Mouse (Mus musculus) cerebellum, postnatal 14 days (tissue): Measurements from ENCODE around the gene Doc2b.
A peak's percentile ranks its signal among the peaks of the same experiment; 100 is the strongest.
"Not testable (repeated sequence)": the region's sequence is repeated elsewhere in the genome, so short reads cannot be mapped to it uniquely, and the experiment has no call there.

Experiments used
- DNase-seq, 2 experiments: peaks; one replicate each; pipeline ENCODE4 v3.0.0; 2021; ENCODE audit warnings: mixed read lengths in 2 of 2

Gene Doc2b

DNA sequence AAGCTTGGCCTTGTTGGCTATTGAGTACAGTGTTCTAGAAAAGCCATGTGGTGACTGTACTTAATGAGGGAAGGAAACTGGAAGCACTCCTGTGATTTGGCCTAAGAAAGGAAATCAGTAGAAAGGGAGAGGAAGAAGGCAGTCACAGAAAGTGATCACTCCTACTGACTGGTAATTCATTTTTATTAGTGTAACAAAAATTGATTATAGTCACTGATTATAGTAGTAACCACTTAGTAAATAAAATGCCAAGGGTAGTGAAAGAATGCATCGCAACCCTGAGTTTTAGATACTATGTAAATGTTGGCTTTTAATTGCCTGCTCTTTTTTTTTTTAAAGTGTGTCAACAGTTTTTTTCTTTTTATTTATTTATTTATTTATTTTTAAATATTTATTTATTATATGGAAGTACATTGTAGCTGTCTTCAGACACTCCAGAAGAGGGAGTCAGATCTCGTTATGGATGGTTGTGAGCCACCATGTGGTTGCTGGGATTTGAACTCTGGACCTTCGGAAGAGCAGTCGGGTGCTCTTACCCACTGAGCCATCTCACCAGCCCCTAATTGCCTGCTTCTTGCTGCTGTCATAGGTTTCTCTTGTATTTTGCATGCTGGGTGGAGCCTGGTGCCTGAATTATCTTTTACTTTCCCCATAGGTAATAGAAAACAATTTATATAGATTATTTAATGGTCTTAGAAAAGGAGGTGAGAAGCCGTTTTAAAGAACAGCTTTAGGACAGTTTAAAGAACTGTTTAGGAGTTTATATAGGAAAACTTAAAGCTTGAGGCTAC is 60.2 kb downstream of the Doc2b start:
- DNase-seq = no peak

GRCm38 (mm10) chr11:75733227-75733940 is 62.5 kb downstream of the Doc2b start:
- DNase-seq = peak in 1 of 2 experiments; percentile 80

DNA sequence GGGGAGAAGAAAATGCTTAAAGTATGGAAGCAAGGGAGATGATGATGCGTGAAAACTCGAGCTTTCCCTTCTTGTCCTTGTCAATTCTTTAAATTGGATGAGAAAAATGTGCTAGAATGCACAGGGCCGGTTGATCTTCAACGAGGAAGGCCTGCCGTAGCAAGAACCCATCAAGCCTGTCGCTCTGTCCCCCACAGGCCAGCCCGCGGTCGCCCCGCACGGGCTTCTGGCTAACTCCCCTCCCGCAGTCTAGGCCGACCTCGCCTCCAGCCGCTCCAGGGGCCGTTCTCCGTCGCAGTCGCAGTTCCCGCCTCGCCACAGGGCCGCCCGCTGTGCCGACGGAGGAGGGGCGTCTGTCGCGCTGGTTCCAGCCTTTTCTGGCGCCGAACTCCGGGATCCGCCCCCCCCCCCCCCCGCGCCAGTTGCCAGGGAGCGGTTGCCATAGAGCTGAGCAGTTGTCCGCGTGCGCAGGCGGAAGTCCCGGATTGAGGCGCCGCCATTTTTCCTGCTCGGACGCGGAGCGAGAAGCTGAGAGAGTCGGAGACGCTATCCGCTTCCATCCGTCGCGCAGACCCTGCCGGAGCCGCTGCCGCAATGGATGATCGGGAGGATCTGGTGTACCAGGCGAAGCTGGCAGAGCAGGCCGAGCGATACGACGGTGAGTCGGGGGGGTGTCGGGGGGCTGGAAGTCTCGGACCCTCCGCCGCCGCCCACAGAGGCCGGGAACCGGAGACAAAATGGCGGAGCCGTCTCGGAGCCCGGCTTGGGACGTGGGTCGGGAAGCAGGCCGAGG is 63.2 kb downstream of the Doc2b start, which contains the start of gene Ywhae:
Gene Ywhae, plus strand, starts transcription at position 436 of the 793 bp plus-strand sequence.
- DNase-seq = peak; percentile 92 to 93

DNA sequence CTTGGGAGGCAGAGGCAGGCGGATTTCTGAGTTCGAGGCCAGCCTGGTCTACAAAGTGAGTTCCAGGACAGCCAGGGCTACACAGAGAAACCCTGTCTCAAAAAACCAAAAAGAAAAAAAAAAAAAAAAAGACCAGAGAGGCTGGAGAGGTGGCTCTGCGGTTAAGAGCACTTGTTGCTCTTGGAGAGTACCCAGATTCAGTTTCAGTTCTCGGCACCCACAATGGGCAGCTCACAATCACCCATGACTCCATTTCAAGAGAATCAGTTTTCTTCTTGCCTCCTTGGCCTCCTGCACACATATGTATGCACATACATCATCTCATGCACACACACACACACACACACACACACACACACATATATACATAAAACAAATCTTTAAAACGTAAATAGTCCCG is 68.2 kb downstream of the Doc2b start:
- DNase-seq = not testable (repeated sequence)

DNA sequence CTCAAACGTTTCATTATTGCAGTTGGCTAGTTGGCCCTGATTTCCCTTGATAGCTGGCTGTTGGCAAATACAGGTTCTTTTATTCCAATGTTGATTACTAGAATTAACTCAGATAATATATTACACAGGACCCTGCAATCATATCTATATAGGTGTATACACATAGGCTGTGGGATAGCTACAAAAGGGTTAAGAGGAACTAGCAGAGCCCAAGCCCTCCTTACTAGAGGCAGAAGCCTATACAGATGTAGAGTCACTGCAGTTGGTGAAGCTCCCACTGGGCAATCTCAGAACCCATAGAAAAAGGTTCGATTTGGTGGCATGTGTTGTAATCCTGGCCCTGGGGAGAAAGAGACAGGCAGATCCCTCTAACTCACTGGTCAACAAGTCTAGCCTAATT is 68.7 kb downstream of the Doc2b start:
- no peak for DNase-seq

DNA sequence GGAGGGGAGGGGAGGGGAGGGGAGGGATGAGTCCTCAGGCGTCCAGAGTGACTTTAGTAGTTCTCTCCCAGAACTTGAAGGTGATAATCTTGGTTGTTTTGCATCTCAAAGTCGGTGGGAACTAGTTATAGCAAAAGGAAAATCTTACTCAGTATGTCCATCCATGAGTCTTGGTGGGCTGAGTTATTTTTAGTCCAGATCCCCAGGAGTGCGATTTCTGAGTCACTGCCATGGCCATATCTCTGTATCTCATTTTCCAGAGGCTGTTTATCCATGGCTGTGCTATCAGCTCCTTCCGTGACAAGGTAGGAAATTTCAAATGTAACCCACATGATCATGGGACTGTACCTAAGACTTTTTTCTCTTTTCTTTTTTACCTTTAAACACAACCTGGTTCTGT is 73.5 kb downstream of the Doc2b start:
- no peak for DNase-seq
